Mouse (Mus musculus) liver, postnatal 0 days (tissue): Measurements from ENCODE around the gene Fbxw9. TPM values are rescaled to one million over a fixed set of nuclear protein-coding genes. Genes with fewer than 3 reads are reported as not detected.

Experiments
- ATAC-seq: fragments of 200-750 bp; cut with Nextera tagmentation; 2 replicates; pipeline ENCODE4 v1.8.0; 2017; ENCODE audit warnings: mild to moderate bottlenecking, moderate library complexity
- DNase-seq: peaks from one replicate; pipeline ENCODE4 v3.0.0-alpha.2; 2016
- H3K27ac ChIP-seq: fragments of 300-500 bp; sonication (generic); 2 replicates; pipeline ENCODE4 v1.5.1; 2014; ENCODE audit warnings: antibody characterized with exemption, moderate library complexity, mild to moderate bottlenecking, low read depth
- H3K27me3 ChIP-seq: fragments of 300-500 bp; sonication (generic); 2 replicates; pipeline ENCODE4 v1.6.1; 2014; ENCODE audit warnings: low read length, control low read depth, mixed read lengths; ENCODE audit not compliant: insufficient read depth
- H3K36me3 ChIP-seq: fragments of 300-500 bp; sonication (generic); replicated peaks from 2 replicates; pipeline ENCODE4 v1.6.1; 2014; ENCODE audit warnings: mild to moderate bottlenecking, control low read depth, low read length, moderate library complexity, mixed read lengths; ENCODE audit not compliant: insufficient read depth
- H3K4me1 ChIP-seq: fragments of 300-500 bp; sonication (generic); 2 replicates; pipeline ENCODE4 v1.6.1; 2014; ENCODE audit warnings: antibody characterized with exemption, mild to moderate bottlenecking, control low read depth; ENCODE audit not compliant: insufficient read depth
- H3K4me2 ChIP-seq: fragments of 300-500 bp; sonication (generic); 2 replicates; pipeline ENCODE4 v1.6.1; 2014; ENCODE audit warnings: low read depth, mild to moderate bottlenecking, low read length, moderate library complexity, mixed read lengths
- H3K4me3 ChIP-seq: fragments of 300-500 bp; sonication (generic); 2 replicates; pipeline ENCODE4 v1.5.1; 2014; ENCODE audit warnings: low read depth, low read length
- H3K9ac ChIP-seq: fragments of 300-500 bp; sonication (generic); replicated peaks from 2 replicates; pipeline ENCODE4 v1.6.1; 2014; ENCODE audit warnings: mild to moderate bottlenecking, moderate library complexity
- H3K9me3 ChIP-seq: fragments of 300-500 bp; sonication (generic); 2 replicates; pipeline ENCODE4 v1.6.1; 2016; ENCODE audit warnings: mild to moderate bottlenecking, control low read depth, low read length, mixed read lengths
- CTCF ChIP-seq: sonication (generic); IDR thresholded peaks from 2 replicates; pipeline ENCODE4 v1.5.1; 2016; ENCODE audit warnings: antibody characterized with exemption, low read depth
- EP300 ChIP-seq: IDR thresholded peaks from 2 replicates; pipeline ENCODE4 v1.6.1; 2016; ENCODE audit warnings: antibody characterized with exemption, low read depth, mild to moderate bottlenecking
- WGBS: fragments of 180-500 bp; shearing (Covaris S2); extraction: QIAGEN DNeasy Blood & Tissue Kit; methylation state at CpG from one replicate; pipeline ENCODE4 v1.1.7; 2014; ENCODE audit not compliant: insufficient replicate concordance; 5-methylcytosine and 5-hydroxymethylcytosine counted together
- polyA plus RNA-seq: library from polyadenylated mRNA; unstranded; fragments of >200 nt; fragmentation: Nextera tagmentation; extraction: Ambion mirVana; gene quantifications from 2 replicates; pipeline ENCODE4 v1.2.1, GENCODE M21; 2015

The Fbxw9 gene
- polyA plus RNA-seq, 1 experiment from 2014 or later, result 14.4 TPM

DNA sequence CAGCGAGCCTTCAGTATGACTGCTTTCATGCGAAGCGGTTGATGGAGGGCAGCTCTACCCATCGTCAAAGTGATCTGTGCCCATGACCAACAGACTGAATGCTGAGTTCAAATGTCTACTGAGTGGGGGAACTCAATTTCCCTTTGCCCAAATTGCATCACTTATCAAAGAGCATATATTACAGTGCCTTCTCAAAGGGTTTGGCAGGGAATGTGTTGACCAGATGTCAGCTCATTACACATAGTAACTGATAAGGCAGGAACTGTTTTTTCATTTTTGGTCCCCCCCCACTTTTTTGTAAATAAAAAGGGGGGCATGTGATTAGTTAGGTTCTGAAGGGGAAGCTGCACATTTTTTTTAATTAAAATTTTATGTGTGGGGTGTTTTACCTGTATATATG, 2.7 kb downstream of the Fbxw9 start:
- ATAC-seq (no peak), DNase-seq (no peak)
- no peak overlapping the region for H3K4me2 ChIP-seq
- 91% methylated on average over 4 of the region's 4 CpGs for whole genome bisulfite sequencing
- no peak overlapping the region for H3K4me3 ChIP-seq
- H3K9ac ChIP-seq, result no peak overlapping the region
- H3K36me3 ChIP-seq, result no peaks in the 10 kb centered on the region
- H3K27ac ChIP-seq, result no peak overlapping the region
- no peak for TF ChIP-seq EP300
- TF ChIP-seq CTCF, result no peak
- H3K9me3 ChIP-seq, result no peaks in the 10 kb centered on the region
- H3K27me3 ChIP-seq, result no peaks in the 10 kb centered on the region
- H3K4me1 ChIP-seq, result peaks cover 20% of the 10 kb centered on the region

DNA sequence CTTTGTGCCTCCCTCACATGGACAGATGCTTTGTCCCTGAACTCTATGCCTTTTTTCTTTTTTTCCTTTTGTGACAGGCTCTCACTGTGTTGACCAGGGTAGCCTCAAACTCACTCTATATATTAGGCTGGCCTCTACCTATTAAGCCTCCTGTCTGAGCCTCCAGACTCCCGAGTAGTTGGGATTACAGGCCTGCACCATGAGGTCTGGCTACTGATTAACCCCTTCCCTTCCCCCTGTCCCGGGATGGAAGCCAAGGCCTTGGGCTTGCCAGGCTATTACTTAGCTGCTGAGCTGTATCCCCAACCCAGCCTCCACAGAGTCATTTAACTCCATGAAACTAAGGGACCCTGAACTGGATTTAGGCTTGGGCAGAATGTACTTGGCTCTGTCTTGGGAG, 5.4 kb downstream of the Fbxw9 start:
- Histone ChIP-seq H3K9me3 (no peaks in the 10 kb centered on the region), H3K4me3 (no peak overlapping the region), H3K27me3 (no peaks in the 10 kb centered on the region), H3K4me1 (peaks cover 19% of the 10 kb centered on the region), H3K36me3 (no peaks in the 10 kb centered on the region), H3K27ac (peak overlapping the region; percentile 39; the same call in 1 of the 2 replicates), H3K9ac (no peak overlapping the region; the same call in 1 of the 2 replicates), H3K4me2 (no peak overlapping the region)
- peak; percentile 78 for ATAC-seq
- TF ChIP-seq CTCF (no peak), EP300 (no peak)
- peak; percentile 78 for DNase-seq
- WGBS, result 58% methylated on average over 2 of the region's 2 CpGs

GRCm38 (mm10) chr8:85067155-85067554, 7.3 kb downstream of the Fbxw9 start:
- TF ChIP-seq EP300 (no peak), CTCF (no peak)
- H3K9me3 ChIP-seq, result no peaks in the 10 kb centered on the region

DNA sequence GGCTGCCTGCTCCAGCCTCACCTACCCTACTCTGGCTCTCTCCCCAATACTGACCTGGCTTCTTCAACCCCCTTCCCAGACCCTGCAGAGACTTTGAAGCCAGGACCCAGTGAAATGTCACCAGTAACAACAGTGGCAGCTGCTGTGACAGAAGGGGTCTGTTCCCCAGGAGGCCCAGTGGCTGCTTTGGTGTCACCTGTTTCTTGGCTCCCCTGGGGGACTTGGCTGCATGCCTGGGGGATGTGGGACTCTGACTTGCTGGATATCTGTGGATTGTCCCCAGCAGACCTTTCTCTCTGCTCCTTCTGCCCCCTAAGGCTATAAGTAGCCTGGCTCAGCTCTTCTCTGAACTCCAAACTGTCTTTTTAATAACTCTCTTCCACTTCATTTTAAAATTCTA, 8.1 kb downstream of the Fbxw9 start, which contains the start of gene Gm5741:
TSS of gene Gm5741 (minus strand) at position 1 of the 400 bp plus-strand sequence.
- no peak within 1 kb of the TSS for H3K27ac ChIP-seq
- H3K4me2 ChIP-seq, result no peak within 1 kb of the TSS
- ATAC-seq (no peak), DNase-seq (no peak)
- H3K36me3 ChIP-seq, result no peaks in the 10 kb centered on the region; the same call in 1 of the 2 replicates
- H3K4me1 ChIP-seq, result peaks cover 24% of the 10 kb centered on the region
- H3K9ac ChIP-seq, result no peak within 1 kb of the TSS
- H3K9me3 ChIP-seq, result no peaks in the 10 kb centered on the region
- no peaks in the 10 kb centered on the region for H3K27me3 ChIP-seq
- TF ChIP-seq CTCF (no peak), EP300 (no peak)
- H3K4me3 ChIP-seq, result no peak within 1 kb of the TSS

More at GRCm38 (mm10) chr8:85067155-85067554, 7.3 kb downstream of the Fbxw9 start:
- Histone ChIP-seq H3K4me2 (no peak overlapping the region), H3K4me1 (peaks cover 19% of the 10 kb centered on the region), H3K9ac (no peak overlapping the region), H3K4me3 (no peak overlapping the region), H3K27me3 (no peaks in the 10 kb centered on the region), H3K36me3 (no peaks in the 10 kb centered on the region), H3K27ac (no peak overlapping the region)
- WGBS, result 92% methylated on average over 2 of the region's 2 CpGs
- no peak for DNase-seq
- ATAC-seq, result no peak

- H3K9ac ChIP-seq, result no peak overlapping the region
- peaks cover 16% of the 10 kb centered on the region for H3K4me1 ChIP-seq
- H3K36me3 ChIP-seq, result peaks cover 23% of the 10 kb centered on the region
- H3K9me3 ChIP-seq, result no peaks in the 10 kb centered on the region
- H3K27ac ChIP-seq, result peak overlapping the region; percentile 98
- peak overlapping the region; percentile 78 for H3K4me2 ChIP-seq
- H3K27me3 ChIP-seq, result no peaks in the 10 kb centered on the region
- ATAC-seq (peak; percentile 67), DNase-seq (peak; percentile 48)
- peak overlapping the region; percentile 94 for H3K4me3 ChIP-seq
- TF ChIP-seq EP300 (no peak; the same call in 1 of the 2 replicates), CTCF (peak; percentile 25)
- 53% methylated on average over 5 of the region's 5 CpGs for WGBS
Observed at GRCm38 (mm10) chr8:85071041-85071440, 11.2 kb downstream of the Fbxw9 start.

GRCm38 (mm10) chr8:85071514-85072281, 11.8 kb downstream of the Fbxw9 start, which contains the start of gene Dhps:
Dhps (plus strand) TSS chr8:85071757.
- ATAC-seq (peak; percentile 91), DNase-seq (peak; percentile 92)
- WGBS, result 0% methylated on average over 68 of the region's 68 CpGs
- H3K4me2 ChIP-seq, result peak within 1 kb of the TSS; percentile 78
- no peak for TF ChIP-seq CTCF
- no peak for TF ChIP-seq EP300
- peak within 1 kb of the TSS; percentile 98 for H3K27ac ChIP-seq
- no peaks in the 10 kb centered on the region for H3K27me3 ChIP-seq
- peaks cover 16% of the 10 kb centered on the region for H3K4me1 ChIP-seq
- peaks cover 30% of the 10 kb centered on the region for H3K36me3 ChIP-seq
- H3K9me3 ChIP-seq, result no peaks in the 10 kb centered on the region
- H3K9ac ChIP-seq, result peak within 1 kb of the TSS; percentile 91
- peak within 1 kb of the TSS; percentile 94 for H3K4me3 ChIP-seq
